10 mouse cellular contexts compared by ENCODE assay signal in the genomic region with DNA sequence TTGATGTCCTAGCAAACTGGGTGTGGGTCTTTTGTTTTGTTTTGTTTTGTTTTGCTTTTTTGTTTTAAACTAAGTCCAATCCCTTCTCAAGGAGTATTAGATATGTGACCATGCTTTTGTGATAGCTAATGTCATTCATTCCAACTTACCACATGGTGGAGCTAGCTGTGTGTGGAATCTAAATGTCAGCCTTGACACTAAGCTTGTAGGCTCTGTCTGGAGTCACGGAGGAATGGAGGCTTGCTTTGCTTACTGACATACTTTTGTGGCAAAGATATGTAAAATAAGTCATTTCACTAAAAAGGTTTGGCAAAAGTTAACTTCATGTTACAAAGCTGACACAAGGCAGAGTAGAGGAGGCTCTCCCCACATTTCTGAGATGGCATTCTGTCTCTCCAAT. TPM values are rescaled to one million over a fixed set of nuclear protein-coding genes. Genes with fewer than 3 reads are reported as not detected.
A peak's percentile ranks its signal among the peaks of the same experiment; 100 is the strongest.
DNase-seq lines count a peak whose midpoint lies in the region; ATAC-seq lines count a peak whose summit lies in the region.
"Had no signal": no experiment of that assay in that cellular context is flagged by ENCODE, and none has a peak within 500 bp of the region (broad histone marks: within the 10 kb centered on the region; RNA-seq: fewer than 3 reads in every experiment).

No protein-coding gene starts in this region.

- peak; percentile 44 for DNase-seq in hindbrain, embryonic 11.5 days (ENCODE audit: low spot score)
- DNase-seq in lung, postnatal 10 days = peak; percentile 21
- no peak for DNase-seq in lung, postnatal 4 days
- peak; percentile 71 for DNase-seq in embryo, embryonic 10 days (ENCODE audit: low spot score)
- DNase-seq in retina, postnatal 1 day = peak; percentile 64
- no peak for DNase-seq in urinary bladder, postnatal 14 days (ENCODE audit: low spot score)
- DNase-seq: adrenal gland, postnatal 25 days had no signal

- no peak overlapping the region for H3K4me3 ChIP-seq in hindbrain, embryonic 11.5 days (ENCODE audit: low read depth, low read length)
- no peak overlapping the region for H3K4me3 ChIP-seq in hindbrain, embryonic 13.5 days
- H3K4me3 ChIP-seq: megakaryocyte, embryonic 14.5 days had no signal

- no peaks in the 10 kb centered on the region for H3K36me3 ChIP-seq in hindbrain, embryonic 11.5 days (ENCODE audit: control insufficient read depth, insufficient read depth, low read length)
- no peaks in the 10 kb centered on the region for H3K36me3 ChIP-seq in hindbrain, embryonic 13.5 days

- H3K27me3 ChIP-seq in hindbrain, embryonic 11.5 days (ENCODE audit: control insufficient read depth, insufficient read depth, low read length) = no peaks in the 10 kb centered on the region
- H3K27me3 ChIP-seq in hindbrain, embryonic 13.5 days = no peaks in the 10 kb centered on the region

- H3K9me3 ChIP-seq in hindbrain, embryonic 11.5 days (ENCODE audit: control insufficient read depth, low read length) = no peaks in the 10 kb centered on the region
- H3K9me3 ChIP-seq in hindbrain, embryonic 13.5 days = no peaks in the 10 kb centered on the region
- H3K9me3 ChIP-seq: megakaryocyte, embryonic 14.5 days had no signal

- no peak for ATAC-seq in hindbrain, embryonic 11.5 days (ENCODE audit: low FRiP score)
- no peak for ATAC-seq in hindbrain, embryonic 13.5 days (ENCODE audit: low FRiP score)
- no peak for ATAC-seq in activated CD4-positive, CD25-positive, alpha-beta regulatory T cell, adult 4 months

- H3K4me2 ChIP-seq in hindbrain, embryonic 11.5 days (replicated peaks; ENCODE audit: low read depth, low read length) = no peak overlapping the region
- no peak overlapping the region for H3K4me2 ChIP-seq in hindbrain, embryonic 13.5 days

- H3K9ac ChIP-seq in hindbrain, embryonic 11.5 days (ENCODE audit: low read depth, low read length) = no peak overlapping the region
- no peak overlapping the region for H3K9ac ChIP-seq in hindbrain, embryonic 13.5 days

- WGBS in hindbrain, embryonic 11.5 days = 26% methylated on average over 1 of the region's 1 CpGs
- 13% methylated on average over 1 of the region's 1 CpGs for WGBS in hindbrain, embryonic 13.5 days

- H3K4me1 ChIP-seq in hindbrain, embryonic 11.5 days (replicated peaks; ENCODE audit: control insufficient read depth, insufficient read depth, low read length) = no peaks in the 10 kb centered on the region
- peaks cover 4% of the 10 kb centered on the region for H3K4me1 ChIP-seq in hindbrain, embryonic 13.5 days (replicated peaks)

- no peak overlapping the region for H3K27ac ChIP-seq in hindbrain, embryonic 11.5 days (ENCODE audit: low read depth, low read length)
- no peak overlapping the region for H3K27ac ChIP-seq in hindbrain, embryonic 13.5 days

RNA-seq across cellular contexts. Expression of a gene that starts 16.8 kb away (rescaled TPM):
- polyA plus RNA-seq in hindbrain, embryonic 11.5 days (2014; fragmentation: Nextera tagmentation; extraction: Ambion mirVana) = 26.4 and 27.9 TPM in 2 replicates
- polyA plus RNA-seq in hindbrain, embryonic 13.5 days (2015; fragmentation: Nextera tagmentation; extraction: Ambion mirVana) = 21.2 and 24.8 TPM in 2 replicates
- 10 to 100 TPM; 17.0 to 23.4 TPM for polyA plus RNA-seq in activated CD4-positive, CD25-positive, alpha-beta regulatory T cell, adult 4 months (2017; shearing (Covaris generic))

RNA-seq across cellular contexts. Expression of a gene that starts 17.6 kb away (rescaled TPM):
- 19.1 and 19.5 TPM in 2 replicates for polyA plus RNA-seq in hindbrain, embryonic 11.5 days (2014; fragmentation: Nextera tagmentation; extraction: Ambion mirVana)
- polyA plus RNA-seq in hindbrain, embryonic 13.5 days (2015; fragmentation: Nextera tagmentation; extraction: Ambion mirVana) = 16.9 and 18.0 TPM in 2 replicates
- 10 to 100 TPM in 1 of 2 experiments, 1 to 10 TPM in 1; 9.5 to 10.4 TPM for polyA plus RNA-seq in activated CD4-positive, CD25-positive, alpha-beta regulatory T cell, adult 4 months (2017; shearing (Covaris generic))

RNA-seq across cellular contexts. Expression of a gene that starts 46.3 kb away (rescaled TPM):
- polyA plus RNA-seq in hindbrain, embryonic 11.5 days (2014; fragmentation: Nextera tagmentation; extraction: Ambion mirVana) = 15.3 and 15.7 TPM in 2 replicates
- polyA plus RNA-seq in hindbrain, embryonic 13.5 days (2015; fragmentation: Nextera tagmentation; extraction: Ambion mirVana) = 14.7 and 17.6 TPM in 2 replicates
- polyA plus RNA-seq in activated CD4-positive, CD25-positive, alpha-beta regulatory T cell, adult 4 months (2017; shearing (Covaris generic)) = 1 to 10 TPM; 3.9 to 4.3 TPM

Comparison
In these comparisons a context has a peak if more than half of its experiments do, and no peak if none do; other contexts are left out.
1. DNase-seq: peak in hindbrain, embryonic 11.5 days (single experiment), lung, postnatal 10 days (single experiment), embryo, embryonic 10 days (single experiment) and retina, postnatal 1 day (single experiment); none in lung, postnatal 4 days (0 of 2) and urinary bladder, postnatal 14 days (single experiment).